In genomic region chr2:173769183-173769582, GRCm38 (mm10) we compare ENCODE assay signal across 10 mouse cellular contexts. TPM values are rescaled to one million over a fixed set of nuclear protein-coding genes. Genes with fewer than 3 reads are reported as not detected.
A peak's percentile ranks its signal among the peaks of the same experiment; 100 is the strongest.
DNase-seq lines count a peak whose midpoint lies in the region; ATAC-seq and TF ChIP-seq lines count a peak whose summit lies in the region.
"Had no signal": no experiment of that assay in that cellular context is flagged by ENCODE, and none has a peak within 500 bp of the region (broad histone marks: within the 10 kb centered on the region; RNA-seq: fewer than 3 reads in every experiment).

No protein-coding gene starts in this region.

- H3K4me1 ChIP-seq in heart, embryonic 13.5 days = peaks cover 57% of the 10 kb centered on the region
- H3K4me1 ChIP-seq in heart, embryonic 11.5 days (ENCODE audit: control insufficient read depth, insufficient read depth, low read length) = peaks cover 41% of the 10 kb centered on the region
- peaks cover 44% of the 10 kb centered on the region for H3K4me1 ChIP-seq in midbrain, embryonic 12.5 days
- peaks cover 12% of the 10 kb centered on the region for H3K4me1 ChIP-seq in midbrain, postnatal 0 days (ENCODE audit: insufficient read depth, low read length)

- no peak overlapping the region for H3K4me3 ChIP-seq in heart, embryonic 13.5 days
- H3K4me3 ChIP-seq in heart, embryonic 11.5 days (ENCODE audit: low read depth, low read length) = no peak overlapping the region
- H3K4me3 ChIP-seq in midbrain, embryonic 12.5 days = no peak overlapping the region
- H3K4me3 ChIP-seq in midbrain, postnatal 0 days (ENCODE audit: low read depth, low read length) = no peak overlapping the region
- H3K4me3 ChIP-seq: liver, embryonic 15.5 days; neural tube, embryonic 12.5 days had no signal

- no peak overlapping the region for H3K9ac ChIP-seq in heart, embryonic 13.5 days
- H3K9ac ChIP-seq in heart, embryonic 11.5 days (ENCODE audit: low read depth, low read length) = no peak overlapping the region
- no peak overlapping the region for H3K9ac ChIP-seq in midbrain, embryonic 12.5 days (replicated peaks)
- H3K9ac ChIP-seq in midbrain, postnatal 0 days (replicated peaks; ENCODE audit: low read length, poor library complexity, severe bottlenecking) = no peak overlapping the region
- H3K9ac ChIP-seq: liver, embryonic 15.5 days; neural tube, embryonic 12.5 days had no signal

- H3K4me2 ChIP-seq in heart, embryonic 13.5 days = no peak overlapping the region
- no peak overlapping the region for H3K4me2 ChIP-seq in heart, embryonic 11.5 days
- no peak overlapping the region for H3K4me2 ChIP-seq in midbrain, embryonic 12.5 days (replicated peaks)
- no peak overlapping the region for H3K4me2 ChIP-seq in midbrain, postnatal 0 days (ENCODE audit: low read depth, low read length, poor library complexity, severe bottlenecking)
- H3K4me2 ChIP-seq: liver, embryonic 15.5 days; neural tube, embryonic 12.5 days had no signal

- H3K36me3 ChIP-seq in heart, embryonic 13.5 days = peaks cover 21% of the 10 kb centered on the region
- no peaks in the 10 kb centered on the region for H3K36me3 ChIP-seq in heart, embryonic 11.5 days (ENCODE audit: control insufficient read depth, insufficient read depth, low read length)
- H3K36me3 ChIP-seq in midbrain, embryonic 12.5 days = peaks cover 13% of the 10 kb centered on the region; the same call in 1 of the 2 replicates
- H3K36me3 ChIP-seq in midbrain, postnatal 0 days (ENCODE audit: insufficient read depth, low read length) = peaks cover 2% of the 10 kb centered on the region; the same call in 1 of the 2 replicates
- H3K36me3 ChIP-seq: neural tube, embryonic 12.5 days had no signal

- H3K27me3 ChIP-seq in heart, embryonic 13.5 days (replicated peaks) = no peaks in the 10 kb centered on the region
- no peaks in the 10 kb centered on the region for H3K27me3 ChIP-seq in heart, embryonic 11.5 days (ENCODE audit: control insufficient read depth, insufficient read depth, low read length)
- H3K27me3 ChIP-seq in midbrain, embryonic 12.5 days = no peaks in the 10 kb centered on the region
- no peaks in the 10 kb centered on the region for H3K27me3 ChIP-seq in midbrain, postnatal 0 days (ENCODE audit: insufficient read depth, low read length)
- H3K27me3 ChIP-seq: liver, embryonic 15.5 days; neural tube, embryonic 12.5 days had no signal

- WGBS in heart, embryonic 13.5 days = 63% methylated on average over 10 of the region's 10 CpGs
- 61% methylated on average over 10 of the region's 10 CpGs for WGBS in heart, embryonic 11.5 days (ENCODE audit: insufficient replicate concordance)
- 58% methylated on average over 10 of the region's 10 CpGs for WGBS in midbrain, embryonic 12.5 days
- WGBS in midbrain, postnatal 0 days = 41% methylated on average over 10 of the region's 10 CpGs

- ATAC-seq in heart, embryonic 13.5 days (ENCODE audit: extremely low read depth, insufficient number of reproducible peaks, low FRiP score, low TSS enrichment) = no peak
- no peak for ATAC-seq in heart, embryonic 11.5 days (replicated peaks; ENCODE audit: insufficient number of reproducible peaks, low FRiP score, low TSS enrichment)
- no peak for ATAC-seq in midbrain, embryonic 12.5 days (ENCODE audit: low FRiP score, low read depth)
- no peak for ATAC-seq in midbrain, postnatal 0 days (ENCODE audit: low FRiP score)

- DNase-seq in midbrain, postnatal 0 days (ENCODE audit: low spot score) = no peak
- DNase-seq in induced T-regulatory cell, adult 2 months (ENCODE audit: low read depth) = peak; percentile 40
- peak; percentile 53 for DNase-seq in thymus, postnatal 14 days
- DNase-seq in urinary bladder, postnatal 14 days (ENCODE audit: low spot score) = no peak
- DNase-seq in layer of hippocampus, adult 8-10 months (ENCODE audit: low spot score in 2 of 2) = no peak

- H3K9me3 ChIP-seq in heart, embryonic 13.5 days = no peaks in the 10 kb centered on the region
- no peaks in the 10 kb centered on the region for H3K9me3 ChIP-seq in heart, embryonic 11.5 days (replicated peaks; ENCODE audit: control insufficient read depth, low read length)
- H3K9me3 ChIP-seq in midbrain, embryonic 12.5 days = no peaks in the 10 kb centered on the region
- H3K9me3 ChIP-seq in midbrain, postnatal 0 days (ENCODE audit: low read length) = no peaks in the 10 kb centered on the region
- H3K9me3 ChIP-seq: liver, embryonic 15.5 days; neural tube, embryonic 12.5 days had no signal

- H3K27ac ChIP-seq in heart, embryonic 13.5 days (replicated peaks) = 0 out of 2 replicates have a peak overlapping the region, but pooled peaks have one; percentile 32
- H3K27ac ChIP-seq in heart, embryonic 11.5 days (ENCODE audit: low read depth, low read length) = no peak overlapping the region
- H3K27ac ChIP-seq in midbrain, embryonic 12.5 days (replicated peaks) = peak overlapping the region; percentile 60
- no peak overlapping the region for H3K27ac ChIP-seq in midbrain, postnatal 0 days (ENCODE audit: low read depth, low read length)
- H3K27ac ChIP-seq: liver, embryonic 15.5 days had no signal

- TF ChIP-seq CTCF in midbrain, postnatal 0 days (IDR thresholded peaks at IDR 0.05) = no peak

RNA-seq across cellular contexts. Expression of gene Vapb, which starts 31.9 kb away (rescaled TPM):
- 8.2 and 8.6 TPM in 2 replicates for polyA plus RNA-seq in heart, embryonic 13.5 days (2015; fragmentation: Nextera tagmentation; extraction: Ambion mirVana)
- polyA plus RNA-seq in heart, embryonic 11.5 days (2014; fragmentation: Nextera tagmentation; extraction: Ambion mirVana) = 7.9 and 11.1 TPM in 2 replicates
- 11.0 and 14.8 TPM in 2 replicates for polyA plus RNA-seq in midbrain, embryonic 12.5 days (2016; fragmentation: Nextera tagmentation; extraction: Ambion mirVana)
- 36.3 and 41.6 TPM in 2 replicates for total RNA-seq in midbrain, postnatal 0 days (2014; rRNA removed)
- polyA plus RNA-seq in midbrain, postnatal 0 days (2015; fragmentation: Nextera tagmentation; extraction: Ambion mirVana) = 11.5 and 14.6 TPM in 2 replicates
- total RNA-seq in layer of hippocampus, adult 8-10 months (2022) = 100 to 1,000 TPM; 111 to 134 (median 121) TPM

RNA-seq across cellular contexts. Expression of gene 1700010B08Rik, which starts 50.0 kb away (rescaled TPM):
- not detected in 2 replicates for polyA plus RNA-seq in heart, embryonic 13.5 days (2015; fragmentation: Nextera tagmentation; extraction: Ambion mirVana)
- not detected in 2 replicates for polyA plus RNA-seq in heart, embryonic 11.5 days (2014; fragmentation: Nextera tagmentation; extraction: Ambion mirVana)
- not detected in 2 replicates for polyA plus RNA-seq in midbrain, embryonic 12.5 days (2016; fragmentation: Nextera tagmentation; extraction: Ambion mirVana)
- not detected in 2 replicates for total RNA-seq in midbrain, postnatal 0 days (2014; rRNA removed)
- not detected in 2 replicates for polyA plus RNA-seq in midbrain, postnatal 0 days (2015; fragmentation: Nextera tagmentation; extraction: Ambion mirVana)
- not detected for total RNA-seq in layer of hippocampus, adult 8-10 months (2022)
- polyA plus RNA-seq: liver, embryonic 15.5 days; neural tube, embryonic 12.5 days had no signal

Comparison
In these comparisons a context has a peak if more than half of its experiments do, and no peak if none do; other contexts are left out.
1. H3K27ac ChIP-seq: peak in heart, embryonic 13.5 days (single experiment) and midbrain, embryonic 12.5 days (single experiment); none in heart, embryonic 11.5 days (single experiment) and midbrain, postnatal 0 days (single experiment).
2. DNase-seq: peak in induced T-regulatory cell, adult 2 months (single experiment) and thymus, postnatal 14 days (single experiment); none in midbrain, postnatal 0 days (single experiment), urinary bladder, postnatal 14 days (single experiment) and layer of hippocampus, adult 8-10 months (0 of 2).